Mouse (Mus musculus): ENCODE data around the gene Nsfl1c.

- TF ChIP-seq POLR2AphosphoS2 (IDR thresholded peaks at IDR 0.05; ENCODE audit: insufficient read length, low read depth) (no peak), MYOD1 (IDR thresholded peaks at IDR 0.05; ENCODE audit: control insufficient read depth in 1 of 3, insufficient read length in 2 of 3, low read depth in 2 of 3) (no peak), POLR2A (IDR thresholded peaks at IDR 0.05; ENCODE audit: insufficient read length, low read depth) (no peak), USF1 (IDR thresholded peaks at IDR 0.05; ENCODE audit: low read depth) (no peak), MYOG (IDR thresholded peaks at IDR 0.05; ENCODE audit: control insufficient read depth in 1 of 3, insufficient read depth in 1 of 3, insufficient read length in 2 of 3, low read depth in 2 of 3) (no peak), E2F4 (IDR thresholded peaks at IDR 0.05; ENCODE audit: insufficient read depth) (no peak), SRF (IDR thresholded peaks at IDR 0.05; ENCODE audit: control insufficient read depth, insufficient read length, low read depth) (no peak), CEBPB (IDR thresholded peaks at IDR 0.05; ENCODE audit: insufficient read depth, poor library complexity, severe bottlenecking) (no peak), MAX (IDR thresholded peaks at IDR 0.05; ENCODE audit: low read depth) (no peak), TCF12 (IDR thresholded peaks at IDR 0.05; ENCODE audit: insufficient read depth, poor library complexity, severe bottlenecking) (no peak)
These were observed 34.1 kb downstream of the Nsfl1c start for GRCm38 (mm10) chr2:151528066-151528465.

All from myocyte (in vitro differentiated cells).